Mouse (Mus musculus) bone marrow, adult 2 months (tissue): ENCODE measurements around the gene Ttll9. TPM values are rescaled to one million over a fixed set of nuclear protein-coding genes. Genes with fewer than 3 reads are reported as not detected.
A peak's percentile ranks its signal among the peaks of the same experiment; 100 is the strongest.

Source experiments
- H3K27ac ChIP-seq: fragments of 200-500 bp; 2 replicates; pipeline ENCODE4 v1.5.1; 2012; ENCODE audit warnings: low read depth, mild to moderate bottlenecking, control low read depth, inconsistent platforms, low read length; ENCODE audit not compliant: control insufficient read depth, poor library complexity, insufficient read depth
- H3K4me1 ChIP-seq: fragments of 200-500 bp; 2 replicates; pipeline ENCODE4 v1.6.1; 2011; ENCODE audit warnings: low read length; ENCODE audit not compliant: control insufficient read depth, insufficient read depth
- H3K4me3 ChIP-seq: fragments of 200-500 bp; replicated peaks from 2 replicates; pipeline ENCODE3; 2011; ENCODE audit warnings: mild to moderate bottlenecking, low read depth, low read length, control low read depth; ENCODE audit not compliant: control insufficient read depth
- CTCF ChIP-seq: fragments of 200-500 bp; IDR thresholded peaks from 2 replicates; pipeline ENCODE4 v1.5.1; 2011; ENCODE audit warnings: low read length, control low read depth; ENCODE audit not compliant: control insufficient read depth, insufficient read depth
- POLR2A ChIP-seq: fragments of 200-500 bp; IDR thresholded peaks from 2 replicates; pipeline ENCODE4 v1.6.1; 2011; ENCODE audit warnings: low read depth, mild to moderate bottlenecking, control low read depth, low read length, borderline replicate concordance; ENCODE audit not compliant: control insufficient read depth
- WGBS: fragments of 180-500 bp; shearing (Covaris S2); methylation state at CpG from one replicate; pipeline ENCODE4 v1.1.7; 2018; 5-methylcytosine and 5-hydroxymethylcytosine counted together
- polyA plus RNA-seq: library from polyadenylated mRNA; stranded (reverse); fragments of >200 nt; gene quantifications from 2 replicates; pipeline ENCODE4 v1.2.4, GENCODE M21; 2011; ENCODE audit warnings: low replicate concordance; ENCODE audit not compliant: missing spikeins, insufficient read depth, insufficient read length

Ttll9 gene
- polyA plus RNA-seq, 1 experiment = not detected

GRCm38 (mm10) chr2:153047828-153048465, 85.7 kb downstream of the Ttll9 start:
- no peak overlapping the region for H3K4me3 ChIP-seq
- H3K27ac ChIP-seq = no peak overlapping the region
- peaks cover 1% of the 10 kb centered on the region; the same call in 1 of the 2 replicates for H3K4me1 ChIP-seq
- 51% methylated on average over 17 of the region's 17 CpGs for WGBS
- peak; percentile 81 for TF ChIP-seq CTCF
- no peak for TF ChIP-seq POLR2A

GRCm38 (mm10) chr2:153049288-153049996, 87.2 kb downstream of the Ttll9 start:
- Histone ChIP-seq H3K4me1 (peaks cover 1% of the 10 kb centered on the region; the same call in 1 of the 2 replicates), H3K4me3 (no peak overlapping the region), H3K27ac (no peak overlapping the region)
- TF ChIP-seq POLR2A (no peak), CTCF (no peak)
- WGBS = 17% methylated on average over 9 of the region's 9 CpGs

- no peak overlapping the region for H3K4me3 ChIP-seq
- 52% methylated on average over 4 of the region's 4 CpGs for WGBS
- TF ChIP-seq POLR2A (no peak), CTCF (no peak)
- H3K4me1 ChIP-seq = peaks cover 1% of the 10 kb centered on the region; the same call in 1 of the 2 replicates
- H3K27ac ChIP-seq = no peak overlapping the region
Observed at GRCm38 (mm10) chr2:153049997-153050358, 87.7 kb downstream of the Ttll9 start.

- TF ChIP-seq CTCF = no peak
- no peak for TF ChIP-seq POLR2A
- no peak overlapping the region for H3K4me3 ChIP-seq
- H3K27ac ChIP-seq = no peak overlapping the region
- peaks cover 1% of the 10 kb centered on the region; the same call in 1 of the 2 replicates for H3K4me1 ChIP-seq
- WGBS = 85% methylated on average over 6 of the region's 6 CpGs
Observed at GRCm38 (mm10) chr2:153051095-153051494, 88.8 kb downstream of the Ttll9 start.

GRCm38 (mm10) chr2:153051537-153051936, 89.3 kb downstream of the Ttll9 start:
- Histone ChIP-seq H3K4me3 (no peak overlapping the region), H3K27ac (no peak overlapping the region), H3K4me1 (peaks cover 1% of the 10 kb centered on the region; the same call in 1 of the 2 replicates)
- 19% methylated on average over 9 of the region's 9 CpGs for WGBS
- no peak for TF ChIP-seq POLR2A
- no peak for TF ChIP-seq CTCF

GRCm38 (mm10) chr2:153052700-153053351, 90.5 kb downstream of the Ttll9 start:
- Histone ChIP-seq H3K27ac (no peak overlapping the region), H3K4me3 (no peak overlapping the region), H3K4me1 (peaks cover 1% of the 10 kb centered on the region; the same call in 1 of the 2 replicates)
- WGBS = 10% methylated on average over 30 of the region's 30 CpGs
- no peak; the same call in 1 of the 2 replicates for TF ChIP-seq POLR2A
- TF ChIP-seq CTCF = no peak

- no peak overlapping the region for H3K4me3 ChIP-seq
- H3K27ac ChIP-seq = no peak overlapping the region
- H3K4me1 ChIP-seq = peaks cover 1% of the 10 kb centered on the region; the same call in 1 of the 2 replicates
- 87% methylated on average over 8 of the region's 8 CpGs for WGBS
- TF ChIP-seq CTCF (no peak), POLR2A (no peak)
Observed at GRCm38 (mm10) chr2:153053896-153054295, 91.6 kb downstream of the Ttll9 start.

- Histone ChIP-seq H3K4me3 (no peak overlapping the region), H3K27ac (no peak overlapping the region), H3K4me1 (peaks cover 1% of the 10 kb centered on the region; the same call in 1 of the 2 replicates)
- 58% methylated on average over 6 of the region's 6 CpGs for WGBS
- TF ChIP-seq CTCF = no peak
- TF ChIP-seq POLR2A = no peak
Observed at GRCm38 (mm10) chr2:153055270-153055920, 93.1 kb downstream of the Ttll9 start.

Other genes starting within 250 kb of the Ttll9 start
- gene Id1, start 226.2 kb upstream of the Ttll9 start, polyA plus RNA-seq = 4.2 and 15.9 TPM in 2 replicates
- gene Cox4i2, start 208.3 kb upstream of the Ttll9 start, polyA plus RNA-seq = 1.4 TPM in 1 of 2 replicates, not detected in the other
- gene Bcl2l1, start 130.8 kb upstream of the Ttll9 start, polyA plus RNA-seq = 97.4 and 124 TPM in 2 replicates
- 57.0 and 74.1 TPM in 2 replicates for gene Tpx2, start 114.5 kb upstream of the Ttll9 start, polyA plus RNA-seq
- gene Mylk2, start 51.1 kb upstream of the Ttll9 start, polyA plus RNA-seq = 1.0 TPM in 1 of 2 replicates, not detected in the other
- gene Foxs1, start 29.3 kb upstream of the Ttll9 start, polyA plus RNA-seq = not detected in 2 replicates
- not detected in 2 replicates for gene Dusp15, start 10.8 kb upstream of the Ttll9 start, polyA plus RNA-seq
- gene Pdrg1, start 52.9 kb downstream of the Ttll9 start, polyA plus RNA-seq = 29.8 and 30.9 TPM in 2 replicates
- gene Xkr7, start 69.4 kb downstream of the Ttll9 start, polyA plus RNA-seq = not detected in 2 replicates
- 4.8 and 8.3 TPM in 2 replicates for gene Ccm2l, start 103.5 kb downstream of the Ttll9 start, polyA plus RNA-seq
- gene Hck, start 146.0 kb downstream of the Ttll9 start, polyA plus RNA-seq = 20.0 and 54.3 TPM in 2 replicates
- gene Tm9sf4, start 198.8 kb downstream of the Ttll9 start, polyA plus RNA-seq = 12.6 and 18.3 TPM in 2 replicates